Mouse (Mus musculus) natural killer cell, adult 2 months (primary cell): ENCODE measurements around the gene Clasp2.
"Not testable (repeated sequence)": the region's sequence is repeated elsewhere in the genome, so short reads cannot be mapped to it uniquely, and the experiment has no call there.

Experiments
- DNase-seq, 2 experiments: peaks; one replicate each; pipeline ENCODE4 v3.0.0; 2022; ENCODE audit warnings: low spot score in 2 of 2

Clasp2 gene

DNA sequence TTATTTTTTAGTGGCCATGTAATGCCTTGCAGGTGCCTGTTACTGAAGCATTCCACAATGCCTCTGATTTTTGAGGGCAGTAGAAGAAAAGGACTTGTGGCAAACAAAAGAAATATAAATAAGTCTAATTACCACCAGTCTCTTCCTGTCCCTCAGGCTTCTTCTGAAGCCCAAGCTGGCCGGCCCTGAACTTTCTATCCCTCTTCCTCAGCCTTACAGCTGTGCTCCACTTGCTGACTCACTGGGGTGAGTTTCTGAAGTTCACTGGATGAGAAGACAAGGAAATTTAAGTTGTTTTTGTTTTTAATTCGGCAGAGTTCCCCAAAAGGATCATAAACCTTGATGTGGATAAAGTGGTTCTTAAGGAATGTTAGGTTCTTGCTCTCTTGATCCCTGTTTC lies 74.6 kb downstream of the Clasp2 start:
- no peak for DNase-seq

- no peak for DNase-seq
Observed at GRCm38 (mm10) chr9:113822150-113822549, 80.9 kb downstream of the Clasp2 start.

- DNase-seq: no peak
Observed at GRCm38 (mm10) chr9:113828719-113829118, 87.4 kb downstream of the Clasp2 start.

GRCm38 (mm10) chr9:113830219-113830618 lies 88.9 kb downstream of the Clasp2 start:
- no peak for DNase-seq

DNA sequence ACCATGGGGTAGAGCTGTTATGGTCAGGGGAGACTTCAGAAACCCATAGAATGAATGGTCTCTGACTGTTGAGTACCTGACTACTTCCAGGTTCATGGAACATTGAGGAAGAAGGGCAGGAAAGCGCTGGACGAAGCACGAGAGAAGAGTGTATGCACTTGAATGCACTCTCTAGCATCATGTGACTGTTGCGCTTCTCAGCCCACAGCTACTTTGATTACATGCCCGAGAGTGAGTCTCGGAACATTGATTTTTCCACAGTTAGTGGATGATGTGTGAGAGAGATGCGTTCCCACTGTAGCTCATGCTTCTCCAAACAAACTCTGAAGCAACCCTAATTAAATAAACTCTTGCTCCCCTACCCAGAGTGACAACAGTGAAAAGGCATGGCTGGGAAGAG lies 92.2 kb downstream of the Clasp2 start:
- no peak for DNase-seq

- no peak for DNase-seq
Observed at GRCm38 (mm10) chr9:113837001-113837400, 95.7 kb downstream of the Clasp2 start.

- DNase-seq: no peak
Observed at GRCm38 (mm10) chr9:113837461-113837860, 96.2 kb downstream of the Clasp2 start.

DNA sequence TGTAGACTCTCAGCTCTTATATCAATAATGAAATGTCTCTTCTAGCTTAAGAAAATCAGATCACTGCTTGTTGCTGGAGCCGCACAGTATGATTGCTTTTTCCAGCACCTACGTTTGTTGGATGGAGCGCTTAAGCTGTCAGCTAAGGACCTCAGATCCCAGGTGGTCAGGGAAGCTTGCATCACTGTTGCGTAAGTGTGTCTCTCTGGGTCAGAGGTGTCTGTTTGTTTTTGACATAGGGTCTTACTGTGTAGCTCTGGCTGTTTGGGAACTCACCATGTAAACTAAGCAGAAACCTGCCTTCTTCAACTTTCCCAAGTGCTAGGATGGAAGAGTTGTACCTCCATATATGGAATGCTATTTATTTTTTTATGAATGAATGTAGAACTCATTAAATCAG lies 102.8 kb downstream of the Clasp2 start:
- DNase-seq: no peak

DNA sequence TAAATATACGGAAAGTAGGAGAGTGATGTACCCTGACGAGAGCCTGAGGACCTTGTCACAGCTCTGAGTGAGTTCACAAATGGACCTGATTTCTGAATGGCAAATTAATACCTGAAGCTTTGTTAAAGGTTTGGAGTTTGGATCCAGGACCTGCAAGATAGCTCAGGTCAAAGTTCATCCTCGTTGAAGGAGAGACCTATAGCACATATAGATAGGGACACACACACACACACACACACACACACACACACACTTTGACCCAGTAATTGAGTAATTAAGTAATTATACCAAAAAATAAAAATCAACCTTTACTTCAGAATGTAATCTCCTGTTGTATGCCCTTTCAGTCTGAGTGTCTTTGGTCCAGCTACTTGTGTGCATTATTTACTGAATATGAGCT lies 114.2 kb downstream of the Clasp2 start:
- no peak for DNase-seq

GRCm38 (mm10) chr9:113857281-113857928 lies 116.1 kb downstream of the Clasp2 start:
- no peak for DNase-seq

DNA sequence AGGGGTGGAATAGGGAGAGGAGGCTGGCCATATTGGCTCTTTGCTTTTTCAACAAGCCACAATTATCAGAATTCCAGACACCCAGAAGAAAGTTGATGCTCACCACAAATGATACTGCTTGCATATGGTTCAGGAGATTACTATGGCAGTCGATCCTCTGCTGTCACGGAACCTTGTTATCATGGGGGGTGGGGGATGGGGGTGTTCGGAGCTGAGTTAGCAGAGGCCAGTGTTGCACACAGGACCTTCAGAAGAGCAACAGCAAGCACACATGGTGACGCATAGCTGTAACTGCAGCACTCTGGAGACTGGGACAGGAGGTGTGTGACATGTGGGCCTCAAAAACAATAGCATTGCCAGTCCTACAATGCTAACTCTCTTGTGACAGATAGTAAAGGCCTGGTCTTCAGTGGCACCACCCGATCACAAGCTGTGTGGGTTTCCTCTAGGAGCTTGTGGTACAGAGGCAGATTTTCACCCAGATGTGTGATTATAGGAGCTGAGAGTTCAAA lies 116.7 kb downstream of the Clasp2 start:
- no peak for DNase-seq

- DNase-seq: peak; percentile 15 to 26
Observed at GRCm38 (mm10) chr9:113859420-113859819, 118.1 kb downstream of the Clasp2 start.

GRCm38 (mm10) chr9:113863370-113863999 lies 122.2 kb downstream of the Clasp2 start:
- DNase-seq: no peak

- DNase-seq: no peak
Observed at GRCm38 (mm10) chr9:113867951-113868350, 126.7 kb downstream of the Clasp2 start.

GRCm38 (mm10) chr9:113894903-113895302 lies 153.6 kb downstream of the Clasp2 start:
- DNase-seq: no peak

- DNase-seq: no peak
Observed at GRCm38 (mm10) chr9:113903136-113903535, 161.9 kb downstream of the Clasp2 start.

DNA sequence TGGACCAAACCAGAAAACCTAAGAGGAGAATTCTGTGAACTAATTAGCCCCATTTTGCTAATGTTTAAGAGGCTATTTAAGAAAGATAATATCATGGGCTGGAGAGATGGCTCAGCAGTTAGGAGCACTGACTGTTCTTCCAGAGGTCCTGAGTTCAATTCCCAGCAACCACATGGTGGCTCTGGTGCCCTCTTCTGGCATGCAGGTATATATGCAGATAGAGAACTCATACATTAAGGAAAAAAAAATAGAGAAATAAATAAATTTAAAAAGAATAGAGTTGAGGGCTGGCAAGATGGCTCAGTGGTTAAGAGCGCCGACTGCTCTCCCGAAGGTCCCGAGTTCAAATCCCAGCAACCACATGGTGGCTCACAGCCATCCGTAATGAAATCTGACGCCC lies 163.0 kb downstream of the Clasp2 start:
- DNase-seq: not testable (repeated sequence)

- DNase-seq: no peak
Observed at GRCm38 (mm10) chr9:113915789-113916188, 174.5 kb downstream of the Clasp2 start.

GRCm38 (mm10) chr9:113922677-113923076 lies 181.4 kb downstream of the Clasp2 start:
- DNase-seq: no peak

GRCm38 (mm10) chr9:113924883-113925282 lies 183.6 kb downstream of the Clasp2 start:
- no peak for DNase-seq

DNA sequence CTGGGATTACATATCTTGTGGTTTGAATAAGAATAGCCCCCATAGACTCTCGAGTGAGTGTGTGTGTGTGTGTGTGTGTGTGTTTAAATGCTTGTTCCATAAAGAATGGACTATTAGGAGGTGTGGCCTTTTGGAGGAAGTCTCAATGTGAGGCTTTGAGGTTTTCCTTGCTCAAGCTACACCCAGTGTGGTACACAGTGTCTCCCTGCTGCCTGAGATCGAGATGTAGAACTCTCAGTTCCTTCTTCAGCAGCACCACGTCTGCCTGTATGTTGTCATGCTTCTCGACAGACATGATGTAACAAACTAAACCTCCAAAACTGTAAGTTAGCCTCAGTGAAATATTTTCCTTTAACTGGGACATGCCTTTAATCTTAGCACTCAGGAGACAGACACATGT lies 187.3 kb downstream of the Clasp2 start:
- peak in 1 of 2 experiments; percentile 38 for DNase-seq

DNA sequence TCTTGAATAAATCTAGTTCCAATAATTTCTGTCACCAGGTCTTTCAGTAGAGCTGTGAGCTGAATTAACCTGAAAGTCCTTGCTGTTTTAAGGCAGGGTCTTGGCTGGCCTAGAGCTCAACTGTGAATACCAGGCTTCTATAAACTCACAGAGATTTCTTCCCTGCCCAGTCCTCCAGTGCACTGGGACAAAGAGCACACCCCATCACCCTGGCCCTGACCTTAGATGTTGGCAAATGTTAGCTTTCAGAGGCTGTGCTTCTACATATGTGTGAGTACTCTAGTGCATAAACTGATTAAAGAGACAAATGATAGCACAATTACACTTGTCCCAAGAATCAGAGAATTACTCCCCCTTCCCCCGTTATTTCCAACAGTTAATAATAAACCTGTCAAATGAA lies 188.4 kb downstream of the Clasp2 start:
- DNase-seq: no peak
